Mouse (Mus musculus) neural tube, embryonic 15.5 days (tissue): ENCODE results near the gene Gpr183. TPM values are rescaled to one million over a fixed set of nuclear protein-coding genes. Genes with fewer than 3 reads are reported as not detected.

ENCODE experiments used
- ATAC-seq: fragments of 200-750 bp; cut with Nextera tagmentation; 2 replicates; pipeline ENCODE4 v1.8.0; 2017; ENCODE audit warnings: mild to moderate bottlenecking, moderate TSS enrichment, moderate library complexity; ENCODE audit not compliant: low FRiP score
- H3K27ac ChIP-seq: fragments of 300-500 bp; sonication (generic); replicated peaks from 2 replicates; pipeline ENCODE4 v1.5.1; 2015; ENCODE audit warnings: mild to moderate bottlenecking, inconsistent platforms
- H3K27me3 ChIP-seq: fragments of 300-500 bp; sonication (generic); replicated peaks from 2 replicates; pipeline ENCODE4 v1.6.1; 2015; ENCODE audit warnings: inconsistent platforms
- H3K36me3 ChIP-seq: fragments of 300-500 bp; sonication (generic); 2 replicates; pipeline ENCODE4 v1.6.1; 2015; ENCODE audit warnings: inconsistent platforms
- H3K4me1 ChIP-seq: fragments of 300-500 bp; sonication (generic); 2 replicates; pipeline ENCODE4 v1.6.1; 2015; ENCODE audit warnings: inconsistent platforms
- H3K4me2 ChIP-seq: fragments of 300-500 bp; sonication (generic); 2 replicates; pipeline ENCODE4 v1.6.1; 2015; ENCODE audit warnings: inconsistent platforms, mild to moderate bottlenecking, moderate library complexity
- H3K4me3 ChIP-seq: fragments of 300-500 bp; sonication (generic); replicated peaks from 2 replicates; pipeline ENCODE4 v1.5.1; 2015; ENCODE audit warnings: mild to moderate bottlenecking, inconsistent platforms
- H3K9ac ChIP-seq: fragments of 300-500 bp; sonication (generic); replicated peaks from 2 replicates; pipeline ENCODE4 v1.6.1; 2015; ENCODE audit warnings: mild to moderate bottlenecking, inconsistent platforms
- H3K9me3 ChIP-seq: fragments of 300-500 bp; sonication (generic); replicated peaks from 2 replicates; pipeline ENCODE4 v1.6.1; 2016; ENCODE audit warnings: inconsistent platforms
- WGBS: fragments of 180-500 bp; shearing (Covaris S2); methylation state at CpG from one replicate; pipeline ENCODE4 v1.1.7; 2015; ENCODE audit warnings: mixed read lengths; 5-methylcytosine and 5-hydroxymethylcytosine counted together
- polyA plus RNA-seq: library from polyadenylated mRNA; unstranded; fragments of >200 nt; fragmentation: Nextera tagmentation; extraction: Ambion mirVana; gene quantifications from 2 replicates; pipeline ENCODE4 v1.2.1, GENCODE M21; 2015

Gpr183 gene
- polyA plus RNA-seq = 0.74 and 3.7 TPM in 2 replicates

DNA sequence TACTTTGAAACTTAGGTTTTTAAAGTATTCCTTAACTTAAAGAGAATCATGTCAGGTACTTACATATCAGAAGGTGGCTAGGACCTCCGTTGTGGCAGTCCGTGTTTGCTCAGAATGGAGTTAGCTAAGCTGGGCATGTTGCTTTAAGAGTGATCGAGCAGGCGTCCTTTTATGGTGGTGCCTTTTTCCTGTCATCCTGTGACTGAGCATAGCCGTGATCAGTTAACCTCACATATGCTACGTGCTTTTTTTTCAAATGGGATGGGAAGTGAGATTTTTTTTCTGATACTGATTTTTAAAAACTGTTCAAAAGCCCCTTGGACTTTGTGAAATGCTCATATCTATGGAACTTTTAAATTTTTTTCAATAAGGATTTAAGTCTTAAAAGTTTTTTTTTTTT, at the start of gene Gpr183:
Gpr183 (minus strand) TSS at position 206 of the 400 bp plus-strand sequence.
- H3K36me3 ChIP-seq = no peaks in the 10 kb centered on the region
- H3K27me3 ChIP-seq = no peaks in the 10 kb centered on the region
- H3K4me1 ChIP-seq = peaks cover 10% of the 10 kb centered on the region
- no peak within 1 kb of the TSS for H3K27ac ChIP-seq
- H3K9me3 ChIP-seq = no peaks in the 10 kb centered on the region
- no peak within 1 kb of the TSS for H3K9ac ChIP-seq
- no peak for ATAC-seq
- WGBS = 59% methylated on average over 6 of the region's 6 CpGs
- no peak within 1 kb of the TSS for H3K4me2 ChIP-seq
- no peak within 1 kb of the TSS for H3K4me3 ChIP-seq

DNA sequence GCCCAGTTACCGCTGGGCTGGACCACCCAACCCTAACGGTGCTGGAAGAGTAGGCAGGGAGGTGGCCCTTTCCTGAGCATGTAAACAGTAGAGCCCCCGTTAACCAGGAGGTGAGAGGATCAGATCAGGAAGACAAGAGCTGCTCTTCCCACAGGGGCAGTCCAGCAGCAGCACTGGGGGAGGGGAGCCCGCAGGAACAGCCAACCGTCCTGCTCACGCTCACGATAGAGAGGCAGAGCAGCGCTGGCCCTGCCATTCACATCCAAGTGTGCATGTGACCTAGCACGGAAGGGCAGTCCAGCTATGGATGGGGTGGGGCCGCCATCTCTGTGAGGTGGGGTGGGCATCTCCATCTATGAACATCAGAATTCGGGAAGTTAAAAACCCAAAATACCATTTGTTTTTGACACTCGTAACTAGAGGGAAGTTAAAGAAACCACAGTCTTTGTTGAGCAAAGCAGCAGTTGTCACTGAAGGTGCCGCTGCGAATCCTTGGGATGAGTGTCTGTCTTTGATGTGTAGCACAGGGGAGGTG, 48.5 kb upstream of the Gpr183 start:
- H3K27ac ChIP-seq = no peak overlapping the region
- H3K4me1 ChIP-seq = no peaks in the 10 kb centered on the region
- no peak overlapping the region for H3K9ac ChIP-seq
- ATAC-seq = no peak
- H3K4me2 ChIP-seq = no peak overlapping the region
- peaks cover 20% of the 10 kb centered on the region for H3K36me3 ChIP-seq
- WGBS = 86% methylated on average over 14 of the region's 14 CpGs
- no peaks in the 10 kb centered on the region for H3K9me3 ChIP-seq
- no peaks in the 10 kb centered on the region for H3K27me3 ChIP-seq
- H3K4me3 ChIP-seq = no peak overlapping the region

GRCm38 (mm10) chr14:122012814-122013213, 47.8 kb upstream of the Gpr183 start:
- H3K9ac ChIP-seq = no peak overlapping the region
- WGBS = 82% methylated on average over 13 of the region's 13 CpGs
- no peaks in the 10 kb centered on the region for H3K9me3 ChIP-seq
- H3K4me3 ChIP-seq = no peak overlapping the region
- H3K4me1 ChIP-seq = no peaks in the 10 kb centered on the region
- ATAC-seq = no peak
- H3K27me3 ChIP-seq = no peaks in the 10 kb centered on the region
- peaks cover 18% of the 10 kb centered on the region for H3K36me3 ChIP-seq
- no peak overlapping the region for H3K27ac ChIP-seq
- H3K4me2 ChIP-seq = no peak overlapping the region

DNA sequence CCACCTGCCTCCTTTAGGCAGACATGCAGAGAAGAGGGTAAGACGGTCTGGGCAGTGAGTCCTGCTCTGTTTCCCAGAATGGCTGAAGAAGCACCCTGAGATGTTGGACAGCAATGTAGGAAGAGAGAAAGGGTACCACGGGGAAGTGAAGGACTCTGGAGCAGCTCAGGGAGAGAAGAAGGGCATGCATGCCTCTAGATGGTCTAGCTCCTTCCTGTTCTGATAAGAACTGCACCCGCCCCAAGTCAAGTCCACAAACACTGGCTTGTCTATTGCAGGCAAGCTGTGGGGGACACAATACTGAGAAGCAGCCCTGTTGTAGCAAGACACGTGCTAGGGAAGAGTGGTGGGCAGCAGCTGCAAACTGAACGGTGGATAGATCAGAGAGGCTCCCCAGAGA, 47.2 kb upstream of the Gpr183 start:
- Histone ChIP-seq H3K27ac (no peak overlapping the region), H3K4me3 (no peak overlapping the region), H3K36me3 (peaks cover 17% of the 10 kb centered on the region), H3K4me2 (no peak overlapping the region), H3K4me1 (no peaks in the 10 kb centered on the region), H3K9me3 (no peaks in the 10 kb centered on the region), H3K9ac (no peak overlapping the region), H3K27me3 (no peaks in the 10 kb centered on the region)
- 80% methylated on average over 5 of the region's 5 CpGs for WGBS
- no peak for ATAC-seq

DNA sequence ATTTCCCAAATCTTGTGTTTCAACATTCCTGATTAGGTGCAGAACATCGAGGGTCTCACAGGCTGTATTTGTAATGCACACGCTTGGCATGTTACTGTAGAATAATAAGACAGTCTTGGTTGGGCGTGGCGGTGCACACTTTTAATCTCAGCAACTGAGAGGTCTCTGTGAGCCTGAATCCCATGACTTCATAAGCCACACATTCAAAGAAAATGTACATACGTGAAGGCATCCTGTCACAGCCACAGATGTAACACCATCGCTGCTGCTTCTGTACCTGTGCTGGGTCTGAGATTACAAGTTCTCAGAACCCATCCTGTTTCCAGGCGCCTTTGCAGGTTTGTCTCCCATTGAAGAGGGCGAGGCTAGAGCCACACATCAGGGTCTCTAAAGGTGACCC, 46.8 kb upstream of the Gpr183 start:
- Histone ChIP-seq H3K27ac (no peak overlapping the region), H3K4me1 (no peaks in the 10 kb centered on the region), H3K4me2 (no peak overlapping the region), H3K9ac (no peak overlapping the region), H3K36me3 (peaks cover 17% of the 10 kb centered on the region), H3K9me3 (no peaks in the 10 kb centered on the region), H3K4me3 (no peak overlapping the region), H3K27me3 (no peaks in the 10 kb centered on the region)
- 95% methylated on average over 8 of the region's 8 CpGs for WGBS
- no peak for ATAC-seq

DNA sequence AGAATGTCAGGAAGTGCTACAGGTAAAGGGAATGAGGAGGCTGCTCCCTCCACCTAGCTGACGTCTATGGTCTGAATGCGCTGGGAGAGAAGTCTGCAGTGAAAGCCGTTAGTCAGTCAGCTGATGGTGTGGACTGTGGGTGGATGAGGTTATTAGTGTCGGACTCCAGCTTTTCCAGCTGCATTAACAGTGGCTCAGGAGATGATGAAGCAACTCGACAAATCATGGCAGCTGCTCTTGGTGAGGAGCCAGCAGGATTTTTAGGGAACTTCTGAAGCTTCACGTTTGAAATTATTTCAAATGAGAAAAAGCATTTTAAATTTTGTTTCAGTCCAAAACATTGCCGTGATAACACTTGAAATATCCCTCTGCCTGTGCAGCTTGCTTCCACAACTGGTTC, 45.3 kb upstream of the Gpr183 start:
- Histone ChIP-seq H3K4me1 (no peaks in the 10 kb centered on the region), H3K4me3 (no peak overlapping the region), H3K27me3 (no peaks in the 10 kb centered on the region), H3K4me2 (no peak overlapping the region), H3K9me3 (no peaks in the 10 kb centered on the region), H3K9ac (no peak overlapping the region), H3K27ac (no peak overlapping the region), H3K36me3 (peaks cover 17% of the 10 kb centered on the region)
- WGBS = 77% methylated on average over 7 of the region's 7 CpGs
- no peak for ATAC-seq

DNA sequence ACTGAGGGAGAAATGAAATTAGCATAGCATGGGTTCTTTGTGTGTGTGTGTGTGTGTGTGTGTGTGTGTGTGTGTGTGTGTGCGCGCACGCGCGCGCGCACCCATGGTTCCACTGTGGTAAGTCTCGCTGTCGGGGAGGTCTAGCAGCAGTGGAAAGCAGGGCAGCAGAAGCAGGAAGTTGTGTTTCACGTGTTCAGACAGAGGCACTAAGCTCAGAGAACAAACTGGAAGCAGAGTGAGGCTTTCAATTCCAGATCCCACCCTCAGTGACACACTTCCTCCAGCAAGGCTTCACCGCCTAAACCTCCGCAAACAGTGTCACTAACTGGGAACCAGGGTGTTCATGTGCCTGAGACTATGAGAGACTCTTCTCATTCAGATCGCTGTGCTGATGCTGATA, 44.5 kb upstream of the Gpr183 start:
- Histone ChIP-seq H3K9ac (no peak overlapping the region), H3K4me1 (no peaks in the 10 kb centered on the region), H3K27ac (no peak overlapping the region), H3K36me3 (peaks cover 17% of the 10 kb centered on the region), H3K9me3 (no peaks in the 10 kb centered on the region), H3K4me2 (no peak overlapping the region), H3K4me3 (no peak overlapping the region), H3K27me3 (no peaks in the 10 kb centered on the region)
- ATAC-seq = no peak
- WGBS = 91% methylated on average over 13 of the region's 13 CpGs

GRCm38 (mm10) chr14:122008261-122008660, 43.3 kb upstream of the Gpr183 start:
- Histone ChIP-seq H3K9me3 (no peaks in the 10 kb centered on the region), H3K9ac (no peak overlapping the region), H3K4me1 (no peaks in the 10 kb centered on the region), H3K4me3 (no peak overlapping the region), H3K27ac (no peak overlapping the region), H3K27me3 (no peaks in the 10 kb centered on the region), H3K36me3 (peaks cover 14% of the 10 kb centered on the region), H3K4me2 (no peak overlapping the region)
- no peak for ATAC-seq
- 92% methylated on average over 4 of the region's 4 CpGs for WGBS

- no peak overlapping the region for H3K27ac ChIP-seq
- H3K4me1 ChIP-seq = no peaks in the 10 kb centered on the region
- H3K36me3 ChIP-seq = peaks cover under 1% of the 10 kb centered on the region; the same call in 1 of the 2 replicates
- ATAC-seq = no peak
- no peak overlapping the region for H3K4me3 ChIP-seq
- no peaks in the 10 kb centered on the region for H3K27me3 ChIP-seq
- H3K9me3 ChIP-seq = no peaks in the 10 kb centered on the region
- no peak overlapping the region for H3K9ac ChIP-seq
- H3K4me2 ChIP-seq = no peak overlapping the region
Observed at GRCm38 (mm10) chr14:122003812-122004211, 38.8 kb upstream of the Gpr183 start.

- H3K9me3 ChIP-seq = no peaks in the 10 kb centered on the region
- no peaks in the 10 kb centered on the region for H3K27me3 ChIP-seq
- no peak overlapping the region for H3K4me2 ChIP-seq
- ATAC-seq = no peak
- 98% methylated on average over 7 of the region's 7 CpGs for WGBS
- H3K4me3 ChIP-seq = no peak overlapping the region
- no peaks in the 10 kb centered on the region for H3K36me3 ChIP-seq
- no peak overlapping the region for H3K27ac ChIP-seq
- no peak overlapping the region for H3K9ac ChIP-seq
- no peaks in the 10 kb centered on the region for H3K4me1 ChIP-seq
Observed at GRCm38 (mm10) chr14:122002224-122002623, 37.2 kb upstream of the Gpr183 start.

DNA sequence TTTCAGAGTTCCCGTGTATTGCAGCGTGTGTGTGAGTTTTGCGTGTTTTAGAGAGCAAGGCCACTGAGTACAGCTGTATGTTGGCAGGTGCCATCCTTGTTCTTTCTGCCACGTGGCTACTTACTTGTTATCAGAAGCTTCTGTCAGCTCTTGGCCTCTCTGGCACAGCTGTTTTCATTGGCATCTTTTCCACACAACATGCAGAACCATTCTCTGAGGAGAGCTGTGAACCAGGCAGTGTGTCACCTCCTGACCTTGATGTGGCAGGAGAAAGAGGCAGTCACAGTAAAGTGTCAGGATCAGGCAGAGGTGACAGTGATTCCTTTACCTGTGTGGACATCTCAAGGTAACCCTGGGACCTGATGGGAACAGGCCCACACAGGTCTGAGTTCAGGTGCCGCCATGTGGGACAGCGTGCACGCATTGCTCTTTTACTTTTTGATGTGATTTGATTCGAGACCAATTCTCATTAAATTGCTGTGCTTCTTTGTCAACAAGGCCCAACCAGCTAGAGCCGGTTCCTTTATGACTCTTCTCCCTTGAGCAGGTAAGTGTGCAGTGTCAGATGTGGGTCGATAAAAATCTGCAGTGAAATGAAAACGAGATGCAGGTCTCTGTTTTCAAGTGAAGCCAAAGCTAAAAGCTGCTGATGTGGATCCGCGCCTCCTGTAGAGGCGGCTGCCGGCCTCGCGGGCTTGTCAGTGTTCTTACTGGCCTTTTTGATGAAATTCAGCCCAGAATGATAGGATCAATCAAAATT, 35.5 kb upstream of the Gpr183 start:
- Histone ChIP-seq H3K4me2 (no peak overlapping the region), H3K36me3 (no peaks in the 10 kb centered on the region; the same call in none of the 2 replicates), H3K27ac (no peak overlapping the region), H3K4me1 (no peaks in the 10 kb centered on the region), H3K4me3 (no peak overlapping the region), H3K9ac (no peak overlapping the region), H3K27me3 (no peaks in the 10 kb centered on the region), H3K9me3 (no peaks in the 10 kb centered on the region)
- WGBS = 89% methylated on average over 17 of the region's 17 CpGs
- ATAC-seq = no peak

DNA sequence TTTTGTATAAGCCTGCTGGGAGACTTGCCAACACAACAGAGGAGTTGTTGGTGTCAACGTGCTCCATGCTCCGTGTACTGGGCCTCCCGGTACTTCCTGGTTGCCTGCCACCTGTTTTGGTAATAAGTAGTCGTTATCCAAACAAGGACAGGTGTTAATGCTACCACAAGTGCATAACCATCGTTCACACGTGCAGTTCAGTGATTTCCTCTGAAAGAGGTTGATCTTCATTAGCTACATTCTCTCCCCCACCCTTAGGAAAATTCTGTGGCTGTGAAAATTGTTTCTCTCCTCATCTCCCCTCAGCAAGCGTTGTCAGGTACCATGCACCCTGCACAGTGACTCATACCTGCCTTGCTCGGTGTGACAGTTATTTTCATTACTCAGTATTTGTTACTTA, 34.5 kb upstream of the Gpr183 start:
- no peak for ATAC-seq
- Histone ChIP-seq H3K4me1 (no peaks in the 10 kb centered on the region), H3K4me3 (no peak overlapping the region), H3K27ac (no peak overlapping the region), H3K36me3 (peaks cover 5% of the 10 kb centered on the region), H3K9me3 (no peaks in the 10 kb centered on the region), H3K27me3 (no peaks in the 10 kb centered on the region), H3K4me2 (no peak overlapping the region), H3K9ac (no peak overlapping the region)
- 89% methylated on average over 8 of the region's 8 CpGs for WGBS
